Comparison of ENCODE assay signal across 9 mouse cellular contexts in genomic region chr11:100848789-100849379, GRCm38 (mm10). TPM values are rescaled to one million over a fixed set of nuclear protein-coding genes. Genes with fewer than 3 reads are reported as not detected.
A peak's percentile ranks its signal among the peaks of the same experiment; 100 is the strongest.
DNase-seq lines count a peak whose midpoint lies in the region; ATAC-seq and TF ChIP-seq lines count a peak whose summit lies in the region.
"Had no signal": no experiment of that assay in that cellular context is flagged by ENCODE, and none has a peak within 500 bp of the region (broad histone marks: within the 10 kb centered on the region; RNA-seq: fewer than 3 reads in every experiment).

No protein-coding gene starts in this region.

- DNase-seq in cerebellum, adult 2 months, result no peak
- no peak for DNase-seq in cerebellum, postnatal 14 days
- DNase-seq in thymus, adult 2 months, result no peak
- DNase-seq in thymus, postnatal 25 days, result no peak
- DNase-seq in stomach, postnatal 0 days (ENCODE audit: low spot score), result no peak
- no peak for DNase-seq in cerebellum, adult 18-20 months
- no peak for DNase-seq in embryo, embryonic 11 days
- DNase-seq: adrenal gland, postnatal 14 days had no signal

- H3K4me1 ChIP-seq in cerebellum, adult 2 months (ENCODE audit: control insufficient read depth, insufficient read depth, low read length), result 0 out of 2 replicates have a peak, but pooled peaks cover 2% of the 10 kb centered on the region
- H3K4me1 ChIP-seq in thymus, adult 2 months (replicated peaks; ENCODE audit: control insufficient read depth, insufficient read depth, low read length), result peaks cover 40% of the 10 kb centered on the region
- H3K4me1 ChIP-seq in liver, embryonic 12.5 days, result peaks cover 70% of the 10 kb centered on the region
- 0 out of 2 replicates have a peak, but pooled peaks cover 2% of the 10 kb centered on the region for H3K4me1 ChIP-seq in stomach, postnatal 0 days (replicated peaks; ENCODE audit: control insufficient read depth, insufficient read depth)

- ATAC-seq in liver, embryonic 12.5 days, result no peak
- ATAC-seq in stomach, postnatal 0 days (ENCODE audit: low FRiP score, low TSS enrichment), result no peak

- WGBS in cerebellum, adult 2 months, result 51% methylated on average over 6 of the region's 6 CpGs
- WGBS in thymus, adult 2 months, result 45% methylated on average over 6 of the region's 6 CpGs
- 33% methylated on average over 6 of the region's 6 CpGs for WGBS in liver, embryonic 12.5 days (ENCODE audit: insufficient replicate concordance)
- WGBS in stomach, postnatal 0 days, result 50% methylated on average over 6 of the region's 6 CpGs

- H3K4me3 ChIP-seq in cerebellum, adult 2 months (replicated peaks; ENCODE audit: insufficient read depth, low read depth, low read length), result peak overlapping the region; percentile 47
- peak overlapping the region; percentile 97 for H3K4me3 ChIP-seq in thymus, adult 2 months (ENCODE audit: control insufficient read depth, insufficient read depth, low read length)
- H3K4me3 ChIP-seq in liver, embryonic 12.5 days, result peak overlapping the region; percentile 96
- peak overlapping the region; percentile 98 for H3K4me3 ChIP-seq in stomach, postnatal 0 days (ENCODE audit: low read depth, low read length)

- peak overlapping the region; percentile 95 for H3K4me2 ChIP-seq in liver, embryonic 12.5 days
- peak overlapping the region; percentile 90 for H3K4me2 ChIP-seq in stomach, postnatal 0 days (replicated peaks; ENCODE audit: low read depth)

- TF ChIP-seq POLR2A in cerebellum, adult 2 months (IDR thresholded peaks at IDR 0.05; ENCODE audit: borderline replicate concordance, insufficient read depth, low read length), result no peak
- TF ChIP-seq POLR2A in thymus, adult 2 months (IDR thresholded peaks at IDR 0.05; ENCODE audit: control insufficient read depth, extremely low read depth, insufficient read depth, low read length, poor library complexity), result no peak

- H3K9ac ChIP-seq in liver, embryonic 12.5 days, result peak overlapping the region; percentile 96
- peak overlapping the region; percentile 18; the same call in 1 of the 2 replicates for H3K9ac ChIP-seq in stomach, postnatal 0 days (ENCODE audit: low read length)

- no peaks in the 10 kb centered on the region for H3K36me3 ChIP-seq in thymus, adult 2 months (ENCODE audit: control insufficient read depth, insufficient read depth, low read length)
- H3K36me3 ChIP-seq in liver, embryonic 12.5 days, result peaks cover 6% of the 10 kb centered on the region
- H3K36me3 ChIP-seq in stomach, postnatal 0 days (ENCODE audit: control insufficient read depth, insufficient read depth, low read length), result no peaks in the 10 kb centered on the region

- TF ChIP-seq CTCF in cerebellum, adult 2 months (IDR thresholded peaks at IDR 0.05; ENCODE audit: borderline replicate concordance, insufficient read depth, low read depth, low read length), result no peak
- TF ChIP-seq CTCF in thymus, adult 2 months (IDR thresholded peaks at IDR 0.05; ENCODE audit: borderline replicate concordance, control insufficient read depth, extremely low read depth, insufficient read depth, low read length, poor library complexity), result no peak
- no peak for TF ChIP-seq CTCF in stomach, postnatal 0 days (IDR thresholded peaks at IDR 0.05; ENCODE audit: low read depth)

- TF ChIP-seq EP300 in stomach, postnatal 0 days (optimal IDR thresholded peaks at IDR 0.05), result no peak

- H3K27me3 ChIP-seq in cerebellum, adult 2 months (ENCODE audit: control insufficient read depth, insufficient read depth, low read length), result no peaks in the 10 kb centered on the region
- H3K27me3 ChIP-seq in thymus, adult 2 months (ENCODE audit: control insufficient read depth, insufficient read depth, low read length), result no peaks in the 10 kb centered on the region
- peaks cover 21% of the 10 kb centered on the region for H3K27me3 ChIP-seq in liver, embryonic 12.5 days (replicated peaks)
- H3K27me3 ChIP-seq in stomach, postnatal 0 days (ENCODE audit: control insufficient read depth, insufficient read depth, low read length), result no peaks in the 10 kb centered on the region

- no peak overlapping the region; the same call in 1 of the 2 replicates for H3K27ac ChIP-seq in cerebellum, adult 2 months (ENCODE audit: insufficient read depth, low read length)
- peak overlapping the region; percentile 92; the same call in 1 of the 2 replicates for H3K27ac ChIP-seq in thymus, adult 2 months (ENCODE audit: control insufficient read depth, insufficient read depth, low read length)
- H3K27ac ChIP-seq in liver, embryonic 12.5 days, result peak overlapping the region; percentile 94
- no peak overlapping the region for H3K27ac ChIP-seq in stomach, postnatal 0 days (replicated peaks)

- no peaks in the 10 kb centered on the region for H3K9me3 ChIP-seq in liver, embryonic 12.5 days (replicated peaks)
- H3K9me3 ChIP-seq in stomach, postnatal 0 days (ENCODE audit: control insufficient read depth, low read length), result no peaks in the 10 kb centered on the region

RNA-seq across cellular contexts. Expression of gene Stat5b, which starts 1.6 kb away (rescaled TPM):
- polyA plus RNA-seq in cerebellum, adult 2 months (2012; rRNA removed), result 33.6 and 37.5 TPM in 2 replicates
- 178 and 204 TPM in 2 replicates for polyA plus RNA-seq in thymus, adult 2 months (2012; rRNA removed)
- polyA plus RNA-seq in liver, embryonic 12.5 days (2016; fragmentation: Nextera tagmentation; extraction: Ambion mirVana), result 31.6 and 33.7 TPM in 2 replicates
- 16.1 and 17.3 TPM in 2 replicates for polyA plus RNA-seq in stomach, postnatal 0 days (2015; fragmentation: Nextera tagmentation; extraction: Ambion mirVana)

RNA-seq across cellular contexts. Expression of gene Stat5a, which starts 10.3 kb away (rescaled TPM):
- polyA plus RNA-seq in cerebellum, adult 2 months (2012; rRNA removed), result 3.0 and 4.0 TPM in 2 replicates
- polyA plus RNA-seq in thymus, adult 2 months (2012; rRNA removed), result 136 and 161 TPM in 2 replicates
- polyA plus RNA-seq in liver, embryonic 12.5 days (2016; fragmentation: Nextera tagmentation; extraction: Ambion mirVana), result 16.0 and 17.7 TPM in 2 replicates
- polyA plus RNA-seq in stomach, postnatal 0 days (2015; fragmentation: Nextera tagmentation; extraction: Ambion mirVana), result 13.0 and 13.5 TPM in 2 replicates

Comparison
In these comparisons a context has a peak if more than half of its experiments do, and no peak if none do; other contexts are left out.
1. H3K27ac ChIP-seq: peak in thymus, adult 2 months (single experiment) and liver, embryonic 12.5 days (single experiment); none in cerebellum, adult 2 months (single experiment) and stomach, postnatal 0 days (single experiment).
2. H3K4me3 ChIP-seq: peak in every context shown above with its lines; median percentile 98 in stomach, postnatal 0 days; 97 in thymus, adult 2 months; 96 in liver, embryonic 12.5 days; 47 in cerebellum, adult 2 months.